Mouse (Mus musculus) layer of hippocampus, adult 8-10 months (tissue): ENCODE data around the gene Phlda3. TPM values are rescaled to one million over a fixed set of nuclear protein-coding genes. Genes with fewer than 3 reads are reported as not detected.

ENCODE experiments used
- DNase-seq, 2 experiments: peaks; one replicate each; pipeline ENCODE4 v3.0.0; 2022; ENCODE audit warnings: low spot score in 2 of 2
- total RNA-seq, 4 experiments: library from RNA; stranded (reverse); gene quantifications; 2 replicates each; pipeline ENCODE4 v1.2.4; 2022

Phlda3 gene
- total RNA-seq, 4 experiments from 2014 or later: 12.4 to 15.9 (median 15.0) TPM

DNA sequence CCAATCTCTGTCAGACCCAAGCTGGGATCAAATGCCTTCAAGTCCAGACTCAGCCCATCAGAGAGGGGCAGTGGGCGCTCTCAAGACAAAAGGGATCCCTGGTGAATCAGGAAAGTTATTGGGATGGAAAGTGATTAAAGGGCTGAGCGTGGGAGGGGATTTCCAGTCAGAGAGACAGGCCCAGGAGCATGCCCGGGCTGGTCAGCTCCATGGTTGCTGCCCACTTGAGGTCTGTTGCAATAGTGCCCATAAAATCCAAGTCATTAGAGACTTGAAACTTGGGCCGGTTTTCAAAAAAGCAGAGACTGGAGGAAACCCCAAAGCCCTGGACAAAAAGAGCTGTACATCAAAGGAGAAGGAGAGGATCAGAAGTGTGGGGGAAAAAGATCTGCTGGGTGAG is 6.2 kb upstream of the Phlda3 start:
- no peak for DNase-seq

DNA sequence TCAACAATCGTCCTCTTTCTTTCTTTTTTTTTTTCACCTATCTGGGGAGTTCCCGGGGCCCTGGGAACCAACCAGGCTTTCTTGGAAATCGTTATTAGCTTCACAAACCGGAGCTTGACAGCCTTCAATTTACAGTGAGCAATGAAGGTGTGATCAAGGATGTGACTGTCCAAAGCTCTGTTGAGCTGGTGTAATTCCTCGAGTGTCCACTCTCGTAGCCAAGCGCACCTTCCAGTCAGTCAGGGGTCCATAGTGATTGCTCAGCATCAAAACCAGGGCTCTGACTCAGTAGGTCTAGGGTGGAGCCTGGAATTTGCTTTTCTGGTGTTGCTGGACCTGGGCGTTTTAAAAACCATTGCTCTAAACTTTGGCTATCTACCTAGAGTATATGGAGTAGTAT is 5.7 kb upstream of the Phlda3 start:
- no peak for DNase-seq

DNA sequence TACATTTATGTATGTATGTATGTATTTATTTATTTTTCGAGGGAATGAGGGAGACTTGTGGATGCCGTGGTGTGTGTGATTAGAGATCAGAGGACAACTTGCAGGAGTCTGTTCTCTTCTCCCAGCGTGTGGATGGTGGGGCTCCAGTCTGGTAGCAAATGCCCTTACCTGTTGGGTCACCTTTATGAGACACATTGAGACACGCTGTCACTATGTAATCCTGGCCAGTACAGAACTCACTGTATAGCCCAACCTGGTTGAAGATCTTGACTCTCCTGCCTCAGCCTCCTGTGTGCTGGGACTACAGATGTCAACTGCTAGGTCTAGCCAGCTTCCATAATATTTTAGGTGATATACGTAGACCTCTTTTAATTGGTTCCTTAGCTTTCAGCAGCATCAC is 4.2 kb upstream of the Phlda3 start:
- DNase-seq: no peak

DNA sequence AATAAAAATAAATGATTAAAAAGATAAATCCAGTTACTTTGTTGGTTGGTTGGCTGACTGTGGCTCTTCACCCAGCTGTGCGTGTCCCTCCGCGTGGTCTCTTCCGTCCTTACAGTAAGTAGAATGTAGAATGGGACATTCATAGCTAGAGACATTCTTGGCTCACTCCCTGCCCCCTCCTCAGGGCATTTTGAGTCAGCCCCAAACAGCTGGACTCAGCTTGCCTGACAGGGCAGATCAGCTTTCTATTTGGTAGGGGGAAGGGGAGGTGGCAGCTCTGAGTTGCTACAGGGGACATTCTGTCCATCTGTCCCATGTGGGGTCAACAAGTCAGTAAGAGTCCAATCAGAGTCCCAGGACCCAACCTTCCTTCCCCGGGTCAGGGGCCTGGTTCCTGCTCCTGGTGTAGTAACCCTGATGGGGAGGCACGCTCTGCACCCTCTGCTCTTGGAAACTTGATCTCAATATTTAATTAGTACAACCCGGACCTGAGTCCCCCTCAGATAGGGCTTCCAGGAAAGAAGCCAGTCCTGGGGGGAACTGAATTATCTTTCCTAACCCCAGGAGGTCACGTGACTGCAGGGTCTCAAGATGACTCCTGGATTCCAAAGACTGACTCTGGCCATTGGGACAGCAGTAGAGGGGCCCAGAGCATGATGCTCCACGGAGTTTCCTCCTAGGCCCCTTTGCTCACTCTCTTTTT is 2.3 kb upstream of the Phlda3 start:
- DNase-seq: no peak

- DNase-seq: no peak
Measured at GRCm38 (mm10) chr1:135764206-135764528, 1.8 kb upstream of the Phlda3 start.

- DNase-seq: no peak
Measured at GRCm38 (mm10) chr1:135766592-135767306, 830 bp downstream of the Phlda3 start.

GRCm38 (mm10) chr1:135767324-135767890 is 1.5 kb downstream of the Phlda3 start:
- DNase-seq: no peak

GRCm38 (mm10) chr1:135768400-135768799 is 2.5 kb downstream of the Phlda3 start:
- DNase-seq: no peak

GRCm38 (mm10) chr1:135770237-135770636 is 4.3 kb downstream of the Phlda3 start:
- DNase-seq: no peak

DNA sequence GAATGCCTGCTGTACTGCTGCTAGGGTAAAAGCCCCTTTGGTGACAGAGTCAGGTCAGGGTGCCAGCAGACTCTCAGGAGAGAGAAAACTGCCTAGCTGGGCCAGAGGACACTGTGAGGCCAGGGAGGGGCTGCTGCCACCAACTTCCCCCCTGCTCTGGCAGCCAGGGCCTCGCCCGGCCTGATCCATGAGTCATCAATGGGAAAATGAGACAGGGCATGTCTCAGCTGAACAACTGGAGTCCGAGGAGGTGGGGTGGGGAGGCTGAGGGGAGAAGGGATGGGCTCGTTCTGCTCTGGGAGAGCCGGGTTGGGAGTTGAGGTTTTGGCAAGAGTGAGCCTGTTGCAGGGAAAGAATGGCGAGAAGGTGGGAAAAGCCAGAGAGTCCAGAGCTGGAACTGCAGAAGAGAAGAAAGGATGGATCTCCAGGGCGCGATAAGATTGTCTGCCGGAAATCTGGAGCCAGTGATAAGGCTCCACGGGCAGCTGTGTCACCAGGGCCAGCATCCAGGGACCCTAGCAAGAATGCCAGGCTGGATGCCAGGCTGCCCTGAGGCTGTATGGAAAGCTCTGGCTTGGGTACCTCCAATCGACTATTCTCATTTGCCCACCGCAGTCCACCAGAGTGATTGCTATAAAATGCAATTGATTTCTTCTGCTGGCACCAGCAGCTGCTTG is 5.1 kb downstream of the Phlda3 start:
- no peak for DNase-seq

- no peak for DNase-seq
Measured at GRCm38 (mm10) chr1:135771573-135771970, 5.7 kb downstream of the Phlda3 start.

DNA sequence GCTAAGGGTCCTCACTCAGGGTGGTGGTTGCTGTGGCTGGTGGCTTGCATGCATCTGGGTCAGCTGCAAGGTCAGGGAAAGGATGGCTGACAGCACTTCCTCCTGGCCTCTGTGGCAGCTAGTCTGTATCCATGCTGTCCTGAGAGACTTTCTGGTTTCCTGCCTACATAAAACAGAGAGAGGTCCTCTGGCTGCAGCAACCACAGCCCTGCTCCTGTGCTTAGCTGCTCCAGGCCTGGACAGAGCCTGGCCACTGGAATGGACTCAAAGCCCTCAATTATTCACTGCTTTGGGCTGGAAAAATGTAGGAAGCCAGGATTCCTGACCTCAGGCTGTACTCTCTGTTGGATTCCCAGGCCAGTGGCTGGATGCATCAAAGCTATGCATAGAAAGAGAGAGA is 10.7 kb downstream of the Phlda3 start:
- no peak for DNase-seq

- DNase-seq: no peak
Measured at GRCm38 (mm10) chr1:135777046-135777445, 11.1 kb downstream of the Phlda3 start.

- no peak for DNase-seq
Measured at GRCm38 (mm10) chr1:135778780-135779535, 13.0 kb downstream of the Phlda3 start, which contains the start of gene Tnni1. TSS of gene Tnni1 (plus strand) at chr1:135779434.

DNA sequence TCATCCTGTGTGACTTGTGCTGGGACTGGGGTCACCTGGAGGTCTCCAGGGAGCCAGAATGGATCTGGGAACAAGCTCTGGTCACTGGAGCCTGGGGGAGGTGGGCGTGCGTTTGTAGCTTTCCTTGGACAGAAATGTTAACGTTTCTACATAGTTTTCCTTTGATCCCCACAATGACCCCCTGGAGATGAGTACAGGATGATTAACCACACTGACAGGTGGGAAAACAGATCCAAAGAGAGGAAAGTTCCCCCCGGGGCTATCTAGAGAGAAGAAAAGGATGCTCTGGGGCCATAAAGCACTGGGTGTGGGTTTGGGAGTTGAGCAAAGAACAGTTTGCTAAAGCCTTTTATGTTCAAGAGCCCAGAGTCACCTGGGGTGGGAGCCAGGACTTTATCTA is 14.7 kb downstream of the Phlda3 start:
- no peak for DNase-seq

DNA sequence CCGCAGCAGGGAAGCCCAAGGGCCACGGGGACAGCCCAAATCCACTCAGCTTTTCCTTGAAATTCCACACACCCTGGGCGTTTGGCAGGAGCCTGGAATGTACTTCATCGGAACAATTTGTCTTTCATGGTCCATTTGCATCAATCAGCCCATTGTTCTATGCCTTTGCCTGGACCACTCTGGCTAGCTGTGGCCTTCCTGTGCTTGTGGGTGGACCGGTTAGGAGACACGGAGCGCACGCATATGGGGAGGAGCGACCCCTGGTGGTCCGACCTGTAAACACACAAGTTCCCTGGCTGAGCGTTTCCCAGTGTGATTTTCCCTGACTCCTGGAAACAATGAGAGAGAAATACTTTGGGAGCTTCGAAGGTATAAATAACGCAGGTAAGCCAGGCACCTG is 15.3 kb downstream of the Phlda3 start:
- peak; percentile 71 to 77 for DNase-seq

DNA sequence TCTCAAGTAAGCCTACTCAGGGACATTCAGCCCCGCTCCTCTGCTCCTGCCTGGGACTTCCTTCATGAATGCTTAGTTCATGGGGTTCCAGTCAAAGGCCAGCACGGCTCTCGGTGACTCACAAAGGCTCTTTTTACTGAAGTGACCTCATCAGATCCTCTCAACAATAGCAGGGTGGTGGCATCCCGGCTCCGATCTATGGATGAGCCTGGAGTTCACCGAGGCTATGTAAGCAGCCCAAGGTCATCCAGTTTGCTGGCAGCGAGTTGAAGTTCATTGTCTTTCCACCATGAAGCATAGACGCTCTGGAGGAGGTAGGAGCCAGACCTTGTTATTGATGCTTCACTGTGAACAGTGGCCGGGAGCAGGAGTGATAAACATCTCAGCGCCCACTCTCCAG is 16.9 kb downstream of the Phlda3 start:
- DNase-seq: peak; percentile 43 to 58

DNA sequence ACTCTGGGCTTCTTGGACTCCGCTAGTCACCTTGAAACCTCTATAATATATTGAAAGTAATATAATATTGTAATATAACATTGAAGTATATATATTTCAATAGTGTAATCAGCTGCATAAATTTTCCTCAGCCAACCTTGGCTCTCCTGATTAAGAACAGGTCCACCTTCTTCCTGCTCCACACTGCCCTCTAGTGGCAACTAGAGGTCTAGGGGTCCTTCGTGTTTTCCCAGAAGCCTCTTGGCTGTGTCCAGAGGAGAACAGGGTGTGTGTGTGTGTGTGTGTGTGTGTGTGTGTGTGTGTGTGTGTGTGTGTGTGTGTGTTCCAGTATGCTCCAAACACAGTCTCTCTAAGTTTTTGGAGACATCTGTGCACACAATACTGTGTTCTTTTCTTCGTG is 21.9 kb downstream of the Phlda3 start:
- peak; percentile 39 to 59 for DNase-seq

GRCm38 (mm10) chr1:135788708-135789107 is 22.8 kb downstream of the Phlda3 start:
- DNase-seq: no peak

GRCm38 (mm10) chr1:135789815-135790214 is 23.9 kb downstream of the Phlda3 start:
- DNase-seq: peak in 1 of 2 experiments; percentile 52

DNA sequence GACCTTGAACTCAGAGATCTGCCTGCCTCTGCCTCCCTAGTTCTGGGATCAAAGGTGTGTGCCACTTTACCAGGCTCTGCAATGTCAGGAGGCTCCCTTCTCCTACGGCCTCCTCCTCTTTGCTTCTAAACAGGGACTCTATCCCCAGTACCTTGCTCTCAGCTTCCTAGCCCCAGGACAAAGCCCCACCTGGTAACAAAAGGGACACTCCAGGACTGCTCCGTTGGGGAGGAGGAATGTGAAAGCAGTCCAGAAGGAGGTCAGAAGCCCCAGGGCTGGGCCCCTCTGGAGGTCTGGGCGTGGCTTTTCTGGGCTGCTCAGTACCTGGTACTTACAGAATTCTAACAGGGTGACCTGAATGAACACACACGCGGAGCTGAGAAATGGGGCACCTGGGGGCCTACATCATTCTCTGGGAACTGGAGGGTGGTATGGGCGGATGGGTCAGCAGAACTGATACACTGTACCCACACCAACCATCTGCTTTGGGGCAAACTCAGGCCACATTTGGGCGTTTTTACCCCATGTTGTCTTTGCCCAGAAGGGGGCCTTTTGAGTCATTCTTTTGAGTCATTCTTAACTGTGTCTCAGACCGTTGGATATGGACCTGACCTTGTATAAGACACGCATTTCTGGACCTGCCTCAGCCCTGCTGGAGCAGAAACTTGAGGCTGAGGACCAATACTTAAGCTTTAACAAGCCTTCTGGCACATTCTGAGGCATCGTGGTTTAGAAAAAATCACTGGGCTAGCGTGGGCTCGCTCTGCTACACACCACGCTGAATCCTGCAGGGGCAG is 26.4 kb downstream of the Phlda3 start:
- DNase-seq: no peak
